Mouse (Mus musculus) heart, embryonic 11.5 days (tissue): Measurements from ENCODE around the gene Hmx2. TPM values are rescaled to one million over a fixed set of nuclear protein-coding genes. Genes with fewer than 3 reads are reported as not detected.

Experiments used
- ATAC-seq: fragments of 200-750 bp; cut with Nextera tagmentation; replicated peaks from 2 replicates; pipeline ENCODE4 v1.8.0; 2017; ENCODE audit warnings: moderate library complexity; ENCODE audit not compliant: insufficient number of reproducible peaks, low FRiP score, low TSS enrichment
- H3K27ac ChIP-seq: fragments of 300-500 bp; sonication (generic); 2 replicates; pipeline ENCODE4 v1.5.1; 2014; ENCODE audit warnings: mild to moderate bottlenecking, low read depth, low read length
- H3K27me3 ChIP-seq: fragments of 300-500 bp; sonication (generic); 2 replicates; pipeline ENCODE4 v1.6.1; 2014; ENCODE audit warnings: mild to moderate bottlenecking, low read length, mixed read lengths; ENCODE audit not compliant: control insufficient read depth, insufficient read depth
- H3K36me3 ChIP-seq: fragments of 300-500 bp; sonication (generic); 2 replicates; pipeline ENCODE4 v1.6.1; 2014; ENCODE audit warnings: mild to moderate bottlenecking, low read length, moderate library complexity, mixed read lengths; ENCODE audit not compliant: control insufficient read depth, insufficient read depth
- H3K4me1 ChIP-seq: fragments of 300-500 bp; sonication (generic); 2 replicates; pipeline ENCODE4 v1.6.1; 2014; ENCODE audit warnings: low read length; ENCODE audit not compliant: control insufficient read depth, insufficient read depth
- H3K4me2 ChIP-seq: fragments of 300-500 bp; sonication (generic); 2 replicates; pipeline ENCODE4 v1.6.1; 2014; ENCODE audit warnings: mild to moderate bottlenecking, moderate library complexity
- H3K4me3 ChIP-seq: fragments of 300-500 bp; sonication (generic); 2 replicates; pipeline ENCODE4 v1.5.1; 2014; ENCODE audit warnings: low read depth, low read length
- H3K9ac ChIP-seq: fragments of 300-500 bp; sonication (generic); 2 replicates; pipeline ENCODE4 v1.6.1; 2014; ENCODE audit warnings: mild to moderate bottlenecking, low read depth, low read length, moderate library complexity
- H3K9me3 ChIP-seq: fragments of 300-500 bp; sonication (generic); replicated peaks from 2 replicates; pipeline ENCODE4 v1.6.1; 2016; ENCODE audit warnings: low read length; ENCODE audit not compliant: control insufficient read depth
- WGBS: fragments of 180-500 bp; shearing (Covaris S2); extraction: QIAGEN DNeasy Blood & Tissue Kit; methylation state at CpG from one replicate; pipeline ENCODE4 v1.1.7; 2014; ENCODE audit not compliant: insufficient replicate concordance; 5-methylcytosine and 5-hydroxymethylcytosine counted together
- polyA plus RNA-seq: library from polyadenylated mRNA; unstranded; fragments of >200 nt; fragmentation: Nextera tagmentation; extraction: Ambion mirVana; gene quantifications from 2 replicates; pipeline ENCODE4 v1.2.1, GENCODE M21; 2014

The Hmx2 gene
- polyA plus RNA-seq, 1 experiment from 2014 or later = not detected

GRCm38 (mm10) chr7:131544871-131545270 is 3.7 kb upstream of the Hmx2 start:
- no peak overlapping the region for H3K27ac ChIP-seq
- 2% methylated on average over 5 of the region's 5 CpGs for WGBS
- H3K27me3 ChIP-seq = peaks cover 96% of the 10 kb centered on the region
- ATAC-seq = no peak
- H3K9me3 ChIP-seq = no peaks in the 10 kb centered on the region
- H3K4me2 ChIP-seq = no peak overlapping the region
- no peaks in the 10 kb centered on the region for H3K36me3 ChIP-seq
- no peak overlapping the region for H3K9ac ChIP-seq
- peaks cover 20% of the 10 kb centered on the region for H3K4me1 ChIP-seq
- no peak overlapping the region for H3K4me3 ChIP-seq

GRCm38 (mm10) chr7:131545701-131546385 is 2.7 kb upstream of the Hmx2 start:
- Histone ChIP-seq H3K4me2 (no peak overlapping the region), H3K27me3 (peaks cover 96% of the 10 kb centered on the region), H3K36me3 (no peaks in the 10 kb centered on the region), H3K27ac (no peak overlapping the region), H3K9ac (no peak overlapping the region), H3K4me1 (peaks cover 20% of the 10 kb centered on the region), H3K4me3 (no peak overlapping the region), H3K9me3 (no peaks in the 10 kb centered on the region)
- ATAC-seq = no peak
- WGBS = 3% methylated on average over 13 of the region's 13 CpGs

- no peak for ATAC-seq
- Histone ChIP-seq H3K27me3 (peaks cover 96% of the 10 kb centered on the region), H3K4me2 (no peak overlapping the region), H3K4me3 (no peak overlapping the region), H3K9me3 (no peaks in the 10 kb centered on the region), H3K36me3 (no peaks in the 10 kb centered on the region), H3K27ac (no peak overlapping the region), H3K4me1 (peaks cover 20% of the 10 kb centered on the region), H3K9ac (no peak overlapping the region)
- WGBS = 6% methylated on average over 2 of the region's 2 CpGs
Observed at GRCm38 (mm10) chr7:131546423-131546822, 2.1 kb upstream of the Hmx2 start.

DNA sequence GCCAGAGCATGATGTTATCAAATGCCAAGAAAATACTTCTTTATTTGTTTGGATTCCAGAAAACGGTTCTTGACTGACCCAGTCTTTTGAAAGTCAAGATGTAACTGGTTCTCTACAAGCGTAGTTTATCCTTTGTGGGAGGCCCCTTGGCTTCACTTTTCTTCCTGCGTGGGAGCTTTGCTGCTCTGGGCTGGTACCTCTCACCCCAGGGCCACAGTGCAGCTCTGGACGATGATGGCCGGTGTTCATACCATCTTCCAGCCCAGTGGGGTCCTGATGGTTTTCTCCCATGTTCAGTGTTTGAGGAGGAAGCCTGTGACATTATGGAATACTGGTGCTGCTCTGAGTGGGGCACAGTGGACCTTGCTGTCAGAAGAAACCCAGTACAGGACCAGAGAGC is 1.1 kb upstream of the Hmx2 start:
- Histone ChIP-seq H3K4me3 (no peak overlapping the region), H3K9ac (no peak overlapping the region), H3K4me1 (peaks cover 14% of the 10 kb centered on the region), H3K27me3 (peaks cover 96% of the 10 kb centered on the region), H3K36me3 (no peaks in the 10 kb centered on the region), H3K4me2 (no peak overlapping the region), H3K27ac (no peak overlapping the region), H3K9me3 (no peaks in the 10 kb centered on the region)
- no peak for ATAC-seq
- WGBS = under 1% methylated on average over 5 of the region's 5 CpGs

DNA sequence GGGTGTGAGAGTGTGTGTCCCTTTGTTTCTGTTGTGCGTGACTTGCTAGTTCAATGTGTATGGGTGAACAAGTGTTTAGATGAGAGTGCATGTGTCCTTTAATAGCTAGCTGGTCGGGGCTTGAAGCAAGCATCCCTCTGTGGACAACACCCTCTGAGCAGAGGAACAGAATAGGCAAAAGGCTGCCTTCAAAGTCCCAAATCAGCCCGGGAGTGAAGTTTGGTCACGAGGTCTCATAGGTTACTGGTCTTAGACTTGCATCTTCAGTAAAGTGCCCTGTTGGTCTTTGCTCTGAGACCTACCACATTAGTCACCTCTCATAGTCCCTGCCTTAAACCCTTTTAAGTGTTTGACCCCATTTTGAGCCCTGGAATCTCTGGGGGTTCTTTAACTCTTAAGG is 2.9 kb downstream of the Hmx2 start:
- H3K27me3 ChIP-seq = peaks cover 98% of the 10 kb centered on the region
- H3K4me2 ChIP-seq = no peak overlapping the region
- ATAC-seq = no peak
- no peak overlapping the region for H3K4me3 ChIP-seq
- H3K9me3 ChIP-seq = no peaks in the 10 kb centered on the region
- H3K4me1 ChIP-seq = no peaks in the 10 kb centered on the region
- H3K36me3 ChIP-seq = no peaks in the 10 kb centered on the region
- no peak overlapping the region for H3K9ac ChIP-seq
- no peak overlapping the region for H3K27ac ChIP-seq
- 0% methylated on average over 4 of the region's 4 CpGs for WGBS

GRCm38 (mm10) chr7:131551931-131552741 is 3.6 kb downstream of the Hmx2 start:
- under 1% methylated on average over 42 of the region's 42 CpGs for whole genome bisulfite sequencing
- Histone ChIP-seq H3K36me3 (no peaks in the 10 kb centered on the region), H3K9me3 (no peaks in the 10 kb centered on the region), H3K27ac (no peak overlapping the region), H3K27me3 (peaks cover 99% of the 10 kb centered on the region), H3K4me3 (no peak overlapping the region), H3K4me1 (no peaks in the 10 kb centered on the region), H3K9ac (no peak overlapping the region), H3K4me2 (no peak overlapping the region)
- ATAC-seq = no peak

DNA sequence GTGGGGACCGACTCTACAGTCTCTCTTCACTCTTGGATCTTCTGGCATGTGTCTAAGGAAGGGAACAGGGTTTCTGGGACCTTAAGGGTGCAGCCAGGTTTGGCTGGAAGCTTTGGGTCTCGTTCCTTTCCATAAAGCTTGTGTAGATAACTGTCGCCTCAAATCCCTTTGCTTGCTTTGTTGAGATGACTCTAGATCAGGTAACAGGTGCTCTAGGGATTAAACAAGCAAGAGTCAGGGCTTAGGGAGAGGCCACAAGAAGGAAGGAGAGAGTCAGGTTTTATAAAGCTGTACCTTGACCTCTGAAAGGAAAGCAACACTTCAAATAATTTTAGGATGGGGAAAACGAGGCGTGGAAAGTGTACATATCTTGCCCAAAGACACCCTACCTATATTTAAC is 4.2 kb downstream of the Hmx2 start:
- Histone ChIP-seq H3K36me3 (no peaks in the 10 kb centered on the region), H3K27me3 (peaks cover 99% of the 10 kb centered on the region), H3K27ac (no peak overlapping the region), H3K4me1 (no peaks in the 10 kb centered on the region), H3K4me2 (no peak overlapping the region), H3K9ac (no peak overlapping the region), H3K9me3 (no peaks in the 10 kb centered on the region), H3K4me3 (no peak overlapping the region)
- WGBS = 1% methylated on average over 5 of the region's 5 CpGs
- ATAC-seq = no peak

- peak overlapping the region; percentile 63 for H3K4me2 ChIP-seq
- WGBS = under 1% methylated on average over 38 of the region's 39 CpGs
- H3K27ac ChIP-seq = no peak overlapping the region
- no peaks in the 10 kb centered on the region for H3K9me3 ChIP-seq
- no peak overlapping the region for H3K9ac ChIP-seq
- no peak for ATAC-seq
- peak overlapping the region; percentile 38 for H3K4me3 ChIP-seq
- peaks cover 97% of the 10 kb centered on the region for H3K27me3 ChIP-seq
- H3K4me1 ChIP-seq = no peaks in the 10 kb centered on the region
- H3K36me3 ChIP-seq = no peaks in the 10 kb centered on the region
Observed at GRCm38 (mm10) chr7:131553771-131554175, 5.2 kb downstream of the Hmx2 start.
